Mouse (Mus musculus) cortical plate, adult 2 months (tissue): Measurements from ENCODE around the gene Sftpd.

Experiments
- CTCF ChIP-seq: fragments of 200-500 bp; IDR thresholded peaks from 2 replicates; pipeline ENCODE4 v1.5.1; 2011; ENCODE audit warnings: mild to moderate bottlenecking, control low read depth, low read length; ENCODE audit not compliant: insufficient read depth; ENCODE audit errors: extremely low read depth
- POLR2A ChIP-seq: fragments of 200-500 bp; IDR thresholded peaks from 2 replicates; pipeline ENCODE4 v1.6.1; 2011; ENCODE audit warnings: mild to moderate bottlenecking, low read length, control low read depth; ENCODE audit not compliant: insufficient read depth; ENCODE audit errors: extremely low read depth

- TF ChIP-seq POLR2A (no peak), CTCF (no peak)
Observed at GRCm38 (mm10) chr14:41160743-41161142, 24.2 kb downstream of the Sftpd start.
